Mouse (Mus musculus): ENCODE measurements around the gene Ddt. TPM values are rescaled to one million over a fixed set of nuclear protein-coding genes. Genes with fewer than 3 reads are reported as not detected.

Gene Ddt
- polyA plus RNA-seq, 1 experiment from 2014 or later: 47.3 TPM

GRCm38 (mm10) chr10:75744017-75744416 lies 29.2 kb downstream of the Ddt start:
- H3K4me3 ChIP-seq (ENCODE audit: inconsistent target): no peak overlapping the region
- peaks cover 49% of the 10 kb centered on the region for H3K36me3 ChIP-seq (ENCODE audit: inconsistent target)
- no peak overlapping the region for H3K27ac ChIP-seq
- 47% methylated on average over 3 of the region's 3 CpGs for WGBS (ENCODE audit: missing documents)
- no peaks in the 10 kb centered on the region for H3K79me2 ChIP-seq (ENCODE audit: inconsistent target)

GRCm38 (mm10) chr10:75743369-75743768 lies 29.8 kb downstream of the Ddt start:
- H3K36me3 ChIP-seq (ENCODE audit: inconsistent target): peaks cover 49% of the 10 kb centered on the region
- H3K4me3 ChIP-seq (ENCODE audit: inconsistent target): no peak overlapping the region
- H3K27ac ChIP-seq: no peak overlapping the region
- WGBS (ENCODE audit: missing documents): 94% methylated on average over 11 of the region's 12 CpGs
- no peaks in the 10 kb centered on the region for H3K79me2 ChIP-seq (ENCODE audit: inconsistent target)

DNA sequence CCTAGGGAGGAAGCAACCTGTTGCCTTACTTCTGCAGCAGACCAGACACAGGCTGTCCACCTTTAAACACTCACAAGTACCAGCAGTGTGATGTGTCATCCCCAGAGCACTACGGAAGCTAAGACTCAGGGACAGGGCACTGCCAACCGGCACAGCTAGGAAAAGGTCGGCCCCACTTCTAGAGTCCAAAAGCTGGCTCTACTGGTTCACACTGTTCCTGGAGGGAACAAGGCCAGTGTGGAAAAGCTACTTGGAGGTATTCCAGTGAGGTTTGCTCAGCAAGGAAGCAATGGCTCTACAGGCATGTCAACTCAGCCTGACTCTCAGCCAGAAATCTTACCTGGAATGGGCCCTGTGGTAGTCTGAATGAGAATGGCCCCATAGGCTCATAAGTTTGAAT lies 32.3 kb downstream of the Ddt start:
- WGBS (ENCODE audit: missing documents): 100% methylated on average over 2 of the region's 3 CpGs
- H3K4me3 ChIP-seq (ENCODE audit: inconsistent target): no peak overlapping the region
- H3K36me3 ChIP-seq (ENCODE audit: inconsistent target): peaks cover 39% of the 10 kb centered on the region
- H3K79me2 ChIP-seq (ENCODE audit: inconsistent target): no peaks in the 10 kb centered on the region
- no peak overlapping the region for H3K27ac ChIP-seq

DNA sequence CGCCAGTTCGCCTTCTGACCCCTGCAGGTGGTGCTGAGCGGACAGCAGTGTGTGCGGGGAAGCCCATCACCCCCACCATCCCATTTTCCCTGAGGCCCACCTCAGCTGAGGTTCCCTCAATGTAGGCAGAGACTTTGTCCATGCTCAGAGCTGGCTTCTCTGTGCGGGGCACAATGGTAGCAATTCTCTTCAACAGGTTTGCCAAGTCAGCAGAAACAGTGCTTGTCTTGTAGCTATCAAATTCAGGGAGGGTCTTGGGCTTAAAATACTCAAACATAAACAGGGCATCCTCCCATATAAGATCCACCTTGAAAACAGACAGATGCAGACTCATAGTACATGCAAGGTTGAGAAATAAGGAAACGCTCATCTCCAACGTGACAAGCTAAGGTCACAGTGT lies 47.8 kb downstream of the Ddt start:
- 90% methylated on average over 7 of the region's 7 CpGs for WGBS (ENCODE audit: missing documents)
- Histone ChIP-seq H3K4me3 (ENCODE audit: inconsistent target) (no peak overlapping the region), H3K79me2 (ENCODE audit: inconsistent target) (no peaks in the 10 kb centered on the region), H3K27ac (no peak overlapping the region), H3K36me3 (ENCODE audit: inconsistent target) (peaks cover 76% of the 10 kb centered on the region)

Other genes with a start within 250 kb of the Ddt start
- not detected in 3 replicates for gene Lrrc75b, start 213.1 kb downstream of the Ddt start, polyA plus RNA-seq (2018)
- not detected in 3 replicates for gene Ggt1, start 211.8 kb downstream of the Ddt start, polyA plus RNA-seq (2018)
- 3.4 to 4.1 TPM (median 3.5 TPM) in 3 replicates for gene Ggt5, start 184.1 kb downstream of the Ddt start, polyA plus RNA-seq (2018)
- 0.07 TPM in 1 of 3 replicates, not detected in the others for gene Susd2, start 129.4 kb downstream of the Ddt start, polyA plus RNA-seq (2018)
- gene Cabin1, start 9.1 kb downstream of the Ddt start, polyA plus RNA-seq (2018): 19.2 to 42.5 TPM (median 19.8 TPM) in 3 replicates
- not detected in 3 replicates for gene Gm20441, start 7.5 kb upstream of the Ddt start, polyA plus RNA-seq (2018)
- gene Gstt3, start 8.0 kb upstream of the Ddt start, polyA plus RNA-seq (2018): 2.9 to 4.2 TPM (median 4.1 TPM) in 3 replicates
- 0.27 to 1.5 TPM (median 0.67 TPM) in 3 replicates for gene Gstt1, start 25.2 kb upstream of the Ddt start, polyA plus RNA-seq (2018)
- not detected in 3 replicates for gene Gstt4, start 49.1 kb upstream of the Ddt start, polyA plus RNA-seq (2018)
- 6.2 to 19.7 TPM (median 10.8 TPM) in 3 replicates for gene Gstt2, start 64.0 kb upstream of the Ddt start, polyA plus RNA-seq (2018)
- gene Mif, start 86.8 kb upstream of the Ddt start, polyA plus RNA-seq (2018): 121 to 436 TPM (median 382 TPM) in 3 replicates
- not detected in 3 replicates for gene Derl3, start 120.0 kb upstream of the Ddt start, polyA plus RNA-seq (2018)
- gene Smarcb1, start 148.2 kb upstream of the Ddt start, polyA plus RNA-seq (2018): 36.6 to 53.9 TPM (median 38.3 TPM) in 3 replicates
- 7.6 to 12.8 TPM (median 11.6 TPM) in 3 replicates for gene Chchd10, start 159.7 kb upstream of the Ddt start, polyA plus RNA-seq (2018)
- 0.36 to 1.3 TPM (median 1.0 TPM) in 3 replicates for gene Mmp11, start 163.1 kb upstream of the Ddt start, polyA plus RNA-seq (2018)
- not detected in 3 replicates for gene Gm867, start 167.3 kb upstream of the Ddt start, polyA plus RNA-seq (2018)
- gene Vpreb3, start 169.6 kb upstream of the Ddt start, polyA plus RNA-seq (2018): not detected in 3 replicates
- 0.07 TPM in 1 of 3 replicates, not detected in the others for gene Gm5134, start 181.1 kb upstream of the Ddt start, polyA plus RNA-seq (2018)